Mouse (Mus musculus): ENCODE data around the gene Atp6v1g3.

The Atp6v1g3 gene

GRCm38 (mm10) chr1:138289455-138290425 is 16.2 kb downstream of the Atp6v1g3 start:
- DNase-seq (ENCODE audit: low read depth) = peak; percentile 47

GRCm38 (mm10) chr1:138291463-138291862 is 17.9 kb downstream of the Atp6v1g3 start:
- DNase-seq (ENCODE audit: low read depth) = peak; percentile 45

- DNase-seq (ENCODE audit: low read depth) = no peak
These were observed 20.9 kb downstream of the Atp6v1g3 start for GRCm38 (mm10) chr1:138294487-138294886.

GRCm38 (mm10) chr1:138298156-138298555 is 24.6 kb downstream of the Atp6v1g3 start:
- DNase-seq (ENCODE audit: low read depth) = peak; percentile 59

GRCm38 (mm10) chr1:138299576-138299975 is 26.0 kb downstream of the Atp6v1g3 start:
- peak; percentile 89 for DNase-seq (ENCODE audit: low read depth)

- DNase-seq (ENCODE audit: low read depth) = no peak
These were observed 28.4 kb downstream of the Atp6v1g3 start for GRCm38 (mm10) chr1:138301920-138302319.

- peak; percentile 63 for DNase-seq (ENCODE audit: low read depth)
These were observed 29.2 kb downstream of the Atp6v1g3 start for GRCm38 (mm10) chr1:138302756-138303155.

GRCm38 (mm10) chr1:138303296-138303695 is 29.8 kb downstream of the Atp6v1g3 start:
- DNase-seq (ENCODE audit: low read depth) = peak; percentile 78

GRCm38 (mm10) chr1:138304141-138304915 is 30.8 kb downstream of the Atp6v1g3 start:
- peak; percentile 82 for DNase-seq (ENCODE audit: low read depth)

- DNase-seq (ENCODE audit: low read depth) = no peak
These were observed 49.1 kb downstream of the Atp6v1g3 start for GRCm38 (mm10) chr1:138322657-138323056.

- DNase-seq (ENCODE audit: low read depth) = no peak
These were observed 49.6 kb downstream of the Atp6v1g3 start for GRCm38 (mm10) chr1:138323076-138323630.

GRCm38 (mm10) chr1:138326091-138326490 is 52.6 kb downstream of the Atp6v1g3 start:
- DNase-seq (ENCODE audit: low read depth) = no peak

GRCm38 (mm10) chr1:138326566-138326965 is 53.0 kb downstream of the Atp6v1g3 start:
- no peak for DNase-seq (ENCODE audit: low read depth)

GRCm38 (mm10) chr1:138327466-138328245 is 54.1 kb downstream of the Atp6v1g3 start:
- peak; percentile 59 for DNase-seq (ENCODE audit: low read depth)

GRCm38 (mm10) chr1:138328320-138328719 is 54.8 kb downstream of the Atp6v1g3 start:
- peak; percentile 77 for DNase-seq (ENCODE audit: low read depth)

GRCm38 (mm10) chr1:138330556-138330955 is 57.0 kb downstream of the Atp6v1g3 start:
- no peak for DNase-seq (ENCODE audit: low read depth)

- DNase-seq (ENCODE audit: low read depth) = no peak
These were observed 58.1 kb downstream of the Atp6v1g3 start for GRCm38 (mm10) chr1:138331596-138331995.

- no peak for DNase-seq (ENCODE audit: low read depth)
These were observed 61.2 kb downstream of the Atp6v1g3 start for GRCm38 (mm10) chr1:138334701-138335100.

- DNase-seq (ENCODE audit: low read depth) = no peak
These were observed 63.9 kb downstream of the Atp6v1g3 start for GRCm38 (mm10) chr1:138337417-138337816.

Data from naive thymus-derived CD4-positive, alpha-beta T cell, adult 2 months (primary cell).